Mouse (Mus musculus) limb, embryonic 10.5 days (tissue): Measurements from ENCODE around the gene Usp45. TPM values are rescaled to one million over a fixed set of nuclear protein-coding genes. Genes with fewer than 3 reads are reported as not detected.

ENCODE experiments used
- polyA plus RNA-seq: library from polyadenylated mRNA; unstranded; fragments of >200 nt; fragmentation: Nextera tagmentation; extraction: Ambion mirVana; gene quantifications from 2 replicates; pipeline ENCODE4 v1.2.1, GENCODE M21; 2016

Gene Usp45
- polyA plus RNA-seq, 1 experiment from 2014 or later = 12.4 TPM

Other genes with a start within 250 kb of the Usp45 start
- gene Prdm13, start 81.2 kb upstream of the Usp45 start, polyA plus RNA-seq = not detected in 2 replicates
- 39.0 and 41.8 TPM in 2 replicates for gene Ccnc, start 39.5 kb upstream of the Usp45 start, polyA plus RNA-seq
- gene Tstd3, start 56 bp downstream of the Usp45 start, polyA plus RNA-seq = 14.5 and 15.3 TPM in 2 replicates
- gene Pnisr, start 80.4 kb downstream of the Usp45 start, polyA plus RNA-seq = 109 and 151 TPM in 2 replicates
- gene Coq3, start 112.5 kb downstream of the Usp45 start, polyA plus RNA-seq = 15.2 and 15.8 TPM in 2 replicates
- 8.7 and 10.6 TPM in 2 replicates for gene Faxc, start 164.2 kb downstream of the Usp45 start, polyA plus RNA-seq